ENCODE assay signal across 24 mouse cellular contexts in the genomic region with DNA sequence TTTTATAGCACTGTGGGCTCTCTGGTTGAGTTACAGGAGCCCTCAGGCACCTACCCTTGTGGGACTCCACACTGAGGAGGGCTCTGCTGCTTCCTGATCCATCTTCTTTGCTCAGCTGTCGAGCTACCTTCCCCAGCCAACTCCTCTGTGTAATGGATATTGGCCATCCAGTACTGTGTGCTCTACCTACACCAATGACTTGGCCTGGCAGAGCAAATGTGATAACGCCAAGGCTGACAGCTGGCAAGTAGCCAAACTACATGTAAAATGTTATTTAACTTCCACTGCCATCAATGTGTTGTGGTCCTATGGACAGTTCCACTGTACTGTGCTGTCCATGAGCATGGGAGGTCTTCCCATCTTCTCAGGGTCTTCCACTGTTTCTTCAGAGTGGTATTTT.
"Had no signal": no experiment of that assay in that cellular context is flagged by ENCODE, and none has a peak within 500 bp of the region (broad histone marks: within the 10 kb centered on the region; RNA-seq: fewer than 3 reads in every experiment).

No protein-coding gene starts in this region.

- H3K9me3 ChIP-seq: kidney, embryonic 15.5 days; limb, embryonic 12.5 days; limb, embryonic 15.5 days; liver, embryonic 15.5 days; midbrain, embryonic 13.5 days; neural tube, embryonic 13.5 days had no signal

- H3K9ac ChIP-seq: kidney, embryonic 15.5 days; limb, embryonic 12.5 days; limb, embryonic 15.5 days; liver, embryonic 15.5 days; lung, embryonic 14.5 days; midbrain, embryonic 13.5 days; neural tube, embryonic 13.5 days had no signal

- H3K4me3 ChIP-seq: kidney, embryonic 15.5 days; left cerebral cortex, adult 2 months; limb, embryonic 12.5 days; limb, embryonic 15.5 days; liver, embryonic 15.5 days; midbrain, embryonic 13.5 days; myocyte; neural tube, embryonic 13.5 days had no signal

- H3K27ac ChIP-seq: kidney, embryonic 15.5 days; left cerebral cortex, adult 2 months; limb, embryonic 12.5 days; limb, embryonic 15.5 days; liver, embryonic 15.5 days; midbrain, embryonic 13.5 days; neural tube, embryonic 13.5 days had no signal

- ATAC-seq: lung, postnatal 0 days; midbrain, embryonic 13.5 days; midbrain, embryonic 16.5 days had no signal

- DNase-seq: kidney, adult 11 months; kidney, adult 8-10 months; kidney, postnatal 10 days; kidney, postnatal 36 days; layer of hippocampus, postnatal 36 days; left cerebral cortex, postnatal 4 days; lung, embryonic 14.5 days; lung, postnatal 36 days; retina, postnatal 1 day; right cerebral cortex, postnatal 25 days; spleen, adult 18-20 months; thymus, adult 2 months; thymus, postnatal 14 days; thymus, postnatal 4 days had no signal

- H3K4me1 ChIP-seq: kidney, embryonic 15.5 days; limb, embryonic 12.5 days; midbrain, embryonic 13.5 days; neural tube, embryonic 13.5 days had no signal

- H3K27me3 ChIP-seq: kidney, embryonic 15.5 days; limb, embryonic 12.5 days; limb, embryonic 15.5 days; liver, embryonic 15.5 days; midbrain, embryonic 13.5 days; neural tube, embryonic 13.5 days had no signal
